Mouse (Mus musculus): ENCODE data around the gene Klk5. TPM values are rescaled to one million over a fixed set of nuclear protein-coding genes. Genes with fewer than 3 reads are reported as not detected.

Gene Klk5
- not detected for polyA plus RNA-seq (2017; shearing (Covaris generic))

DNA sequence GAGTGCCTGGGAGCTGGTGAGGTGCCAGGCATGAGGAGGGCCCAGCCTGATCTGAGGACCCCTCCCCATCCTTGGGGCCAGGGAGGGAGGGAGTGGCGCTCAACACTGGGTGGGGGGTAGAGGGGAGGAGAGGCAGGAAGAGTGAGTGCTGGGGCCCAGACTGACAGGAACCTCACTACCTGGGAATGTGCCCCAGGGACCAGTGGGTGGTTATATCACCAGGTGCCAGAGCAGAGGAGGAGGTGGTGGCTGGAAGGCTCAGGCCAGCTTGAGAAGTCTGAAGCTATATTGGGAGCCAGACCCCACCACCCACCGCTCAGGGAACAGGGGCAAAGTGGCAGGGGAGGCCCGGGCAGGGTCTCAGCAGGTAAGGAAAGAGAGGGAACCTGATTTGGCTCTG, at the start of gene Klk5:
Klk5 (plus strand) TSS at position 271 of the 400 bp plus-strand sequence.

DNA sequence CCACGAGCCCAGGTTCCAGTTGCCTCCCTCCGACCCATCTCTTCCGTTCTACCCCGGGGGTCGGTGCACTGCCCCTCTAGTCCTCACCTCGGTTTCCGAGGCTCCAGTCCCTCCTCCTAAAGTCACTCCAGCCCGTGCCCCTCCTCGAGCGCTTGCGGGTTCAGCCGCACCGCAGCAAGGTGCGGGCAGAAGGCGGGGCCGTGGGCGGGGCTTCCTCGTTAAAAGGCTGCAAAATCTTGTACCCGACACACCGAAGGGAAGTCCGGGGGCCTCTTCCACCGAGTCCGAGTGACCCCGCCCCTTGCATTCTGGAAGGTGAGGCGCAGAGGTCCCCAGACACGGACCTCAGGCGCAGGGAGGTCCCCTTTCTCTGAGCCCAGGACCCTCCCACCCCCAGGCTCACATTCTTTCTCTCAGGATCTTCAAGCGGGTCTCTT, 44.4 kb upstream of the Klk5 start, which contains the start of gene Klk8:
Klk8 (plus strand) TSS at position 245 of the 437 bp plus-strand sequence.

DNA sequence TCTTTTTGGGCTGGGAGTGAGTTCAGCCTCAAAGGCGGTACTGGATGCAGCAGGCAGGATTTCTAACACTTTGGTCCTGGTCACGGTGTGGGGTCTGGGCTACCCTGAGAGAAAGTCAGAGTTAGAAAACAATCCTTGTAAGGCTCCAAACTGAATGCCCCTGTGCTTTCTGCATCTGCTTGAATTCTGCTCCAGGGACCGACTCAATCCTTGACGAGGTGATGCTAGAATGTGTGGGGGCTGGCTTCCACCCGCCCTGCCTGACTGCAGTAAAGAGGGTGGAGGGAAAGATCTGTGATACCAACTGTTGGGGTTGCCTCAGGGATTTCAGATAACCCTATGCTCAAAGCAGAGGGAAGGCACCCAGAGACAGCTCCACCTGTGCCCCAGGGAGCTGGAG, 30.8 kb upstream of the Klk5 start, which contains the start of gene Klk7:
Klk7 (plus strand) TSS at position 301 of the 400 bp plus-strand sequence.

DNA sequence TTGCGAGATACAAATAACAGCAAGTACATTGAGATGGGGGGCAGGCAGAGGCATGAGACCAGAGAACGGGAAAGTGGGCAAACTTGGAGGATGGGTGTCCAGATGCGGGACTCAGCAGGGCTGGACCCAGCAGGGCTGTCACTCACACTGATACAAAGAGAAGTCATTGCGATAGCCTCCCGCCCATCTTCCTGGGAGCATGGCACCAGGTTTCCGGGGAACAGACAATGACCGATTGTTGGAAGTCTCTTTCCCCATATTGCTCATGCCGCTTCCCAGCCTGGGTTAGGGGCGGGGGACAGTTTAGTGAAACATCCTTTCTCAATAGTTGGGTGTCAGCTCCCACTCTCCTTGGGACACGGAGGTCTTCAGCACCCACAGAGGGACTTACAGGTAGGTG, 17.6 kb upstream of the Klk5 start, which contains the start of gene Klk6:
Klk6 (plus strand) TSS at position 301 of the 400 bp plus-strand sequence.

DNA sequence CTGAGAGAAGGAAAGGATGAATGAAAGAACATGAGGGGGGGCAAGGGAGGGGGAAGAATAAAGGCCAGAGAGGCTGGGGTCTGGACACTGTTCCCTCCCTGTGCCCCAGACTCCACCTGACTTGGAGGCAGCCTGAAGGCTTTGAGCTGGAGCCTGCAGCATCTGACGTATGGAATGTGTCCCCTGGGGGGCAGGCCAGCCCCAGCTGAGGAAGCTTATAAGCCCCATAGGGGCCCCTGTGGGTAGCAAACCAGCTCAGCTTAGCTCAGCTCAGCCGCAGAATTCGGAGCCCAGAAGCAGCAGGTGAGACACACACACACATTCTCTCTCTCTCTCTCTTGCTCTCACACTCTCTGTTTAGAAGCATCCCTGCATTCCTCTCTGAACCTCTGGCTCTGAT, 39.1 kb downstream of the Klk5 start, which contains the start of gene Klk4:
Klk4 (plus strand) TSS at position 249 of the 400 bp plus-strand sequence.

Other genes with a start within 250 kb of the Klk5 start
- under 1 TPM in 1 of 2 experiments, not detected in 1; 0.07 TPM for gene Zfp819, start 234.8 kb upstream of the Klk5 start, polyA plus RNA-seq (2017; shearing (Covaris generic))
- gene Ceacam18, start 207.3 kb upstream of the Klk5 start, polyA plus RNA-seq (2017; shearing (Covaris generic)): not detected
- gene Siglece, start 181.8 kb upstream of the Klk5 start, polyA plus RNA-seq (2017; shearing (Covaris generic)): under 1 TPM; 0.51 to 0.80 TPM
- 10 to 100 TPM in 1 of 2 experiments, 1 to 10 TPM in 1; 8.3 to 13.4 TPM for gene Ctu1, start 170.0 kb upstream of the Klk5 start, polyA plus RNA-seq (2017; shearing (Covaris generic))
- gene Klk14, start 151.6 kb upstream of the Klk5 start, polyA plus RNA-seq (2017; shearing (Covaris generic)): not detected
- not detected for gene Klk13, start 129.4 kb upstream of the Klk5 start, polyA plus RNA-seq (2017; shearing (Covaris generic))
- gene Klk12, start 73.1 kb upstream of the Klk5 start, polyA plus RNA-seq (2017; shearing (Covaris generic)): under 1 TPM in 1 of 2 experiments, not detected in 1; 0.18 TPM
- gene Klk11, start 67.4 kb upstream of the Klk5 start, polyA plus RNA-seq (2017; shearing (Covaris generic)): under 1 TPM in 1 of 2 experiments, not detected in 1; 0.29 TPM
- gene Klk10, start 60.9 kb upstream of the Klk5 start, polyA plus RNA-seq (2017; shearing (Covaris generic)): under 1 TPM in 1 of 2 experiments, not detected in 1; 0.25 TPM
- gene Klk9, start 50.1 kb upstream of the Klk5 start, polyA plus RNA-seq (2017; shearing (Covaris generic)): 1 to 10 TPM in 1 of 2 experiments, under 1 TPM in 1; 0.61 to 1.0 TPM
- gene Klk8, start 44.4 kb upstream of the Klk5 start, polyA plus RNA-seq (2017; shearing (Covaris generic)): 100 to 1,000 TPM; 133 to 264 TPM
- under 1 TPM; 0.29 to 0.38 TPM for gene Klk7, start 30.7 kb upstream of the Klk5 start, polyA plus RNA-seq (2017; shearing (Covaris generic))
- gene Klk6, start 17.5 kb upstream of the Klk5 start, polyA plus RNA-seq (2017; shearing (Covaris generic)): under 1 TPM in 1 of 2 experiments, not detected in 1; 0.37 TPM
- not detected for gene Klk4, start 39.2 kb downstream of the Klk5 start, polyA plus RNA-seq (2017; shearing (Covaris generic))
- 1 to 10 TPM in 1 of 2 experiments, not detected in 1; 1.6 TPM for gene Klk15, start 91.8 kb downstream of the Klk5 start, polyA plus RNA-seq (2017; shearing (Covaris generic))
- gene Klk1b8, start 108.7 kb downstream of the Klk5 start, polyA plus RNA-seq (2017; shearing (Covaris generic)): not detected
- not detected for gene Klk1b1, start 124.8 kb downstream of the Klk5 start, polyA plus RNA-seq (2017; shearing (Covaris generic))
- gene Klk1b9, start 134.1 kb downstream of the Klk5 start, polyA plus RNA-seq (2017; shearing (Covaris generic)): 1 to 10 TPM in 1 of 2 experiments, under 1 TPM in 1; 0.31 to 2.0 TPM
- not detected for gene Klk1b11, start 153.9 kb downstream of the Klk5 start, polyA plus RNA-seq (2017; shearing (Covaris generic))
- not detected for gene Klk1b26, start 170.2 kb downstream of the Klk5 start, polyA plus RNA-seq (2017; shearing (Covaris generic))
- gene Klk1b27, start 210.3 kb downstream of the Klk5 start, polyA plus RNA-seq (2017; shearing (Covaris generic)): 1 to 10 TPM; 1.0 to 3.3 TPM